Mouse (Mus musculus) CH12.LX (cell line): ENCODE results near the gene Chaf1a. TPM values are rescaled to one million over a fixed set of nuclear protein-coding genes. Genes with fewer than 3 reads are reported as not detected.

ENCODE experiments used
- DNase-seq: peaks from one replicate; pipeline ENCODE4 v3.0.0-alpha.2; 2013; ENCODE audit errors: extremely low read depth
- H3K27ac ChIP-seq: 2 replicates; pipeline ENCODE4 v1.5.1; 2012; ENCODE audit warnings: low read depth, mild to moderate bottlenecking, control low read depth, moderate library complexity; ENCODE audit not compliant: insufficient read depth
- H3K27me3 ChIP-seq: replicated peaks from 2 replicates; pipeline ENCODE3; 2012; ENCODE audit warnings: inconsistent platforms
- H3K36me3 ChIP-seq, 2 experiments: replicated peaks in 1 of 2; 2 replicates each; pipeline versions ENCODE3 to v1.6.1; 2012; ENCODE audit warnings: inconsistent platforms in 1 of 2, low read length in 1 of 2, mild to moderate bottlenecking in 1 of 2, mixed read lengths in 1 of 2, moderate library complexity in 1 of 2; ENCODE audit not compliant: control insufficient read depth in 1 of 2, insufficient read depth in 1 of 2
- H3K4me1 ChIP-seq, 2 experiments: 2 replicates each; pipeline ENCODE4 v1.6.1; 2012; ENCODE audit warnings: inconsistent platforms in 1 of 2, moderate library complexity in 1 of 2; ENCODE audit not compliant: insufficient read depth in 2 of 2, control insufficient read depth in 1 of 2
- H3K4me2 ChIP-seq: 2 replicates; pipeline ENCODE4 v1.6.1; 2012; ENCODE audit warnings: low read depth, mild to moderate bottlenecking, control low read depth; ENCODE audit not compliant: poor library complexity, insufficient read depth, severe bottlenecking
- H3K4me3 ChIP-seq, 3 experiments: fragments of 150-350 bp in 1 of 3; sonication (generic) in 1 of 3; replicated peaks in 1 of 3; 2 replicates each; pipeline versions ENCODE3 to v1.5.1; 2011 to 2012; ENCODE audit warnings: low read depth in 2 of 3, low read length in 2 of 3, mild to moderate bottlenecking in 2 of 3, moderate library complexity in 2 of 3, control low read depth in 1 of 3, improper control_type of control experiment in 1 of 3, inconsistent platforms in 1 of 3, mixed read lengths in 1 of 3; ENCODE audit not compliant: poor library complexity in 1 of 3
- H3K79me2 ChIP-seq: replicated peaks from 2 replicates; pipeline ENCODE4 v1.6.1; 2012; ENCODE audit warnings: mild to moderate bottlenecking, moderate library complexity; ENCODE audit not compliant: control insufficient read depth, poor library complexity, insufficient read depth, severe bottlenecking; ENCODE audit errors: extremely low read depth
- H3K9ac ChIP-seq: 2 replicates; pipeline ENCODE4 v1.6.1; 2012; ENCODE audit warnings: low read depth, mild to moderate bottlenecking, control low read depth, moderate library complexity; ENCODE audit not compliant: insufficient read depth
- H3K9me3 ChIP-seq: replicated peaks from 2 replicates; pipeline ENCODE3; 2012; ENCODE audit warnings: low read length, inconsistent platforms, mixed read lengths
- CTCF ChIP-seq, 2 experiments: IDR thresholded peaks in 1 of 2; conservative IDR thresholded peaks in 1 of 2; 2 replicates each; pipeline ENCODE4 v1.5.1; 2011 to 2012; ENCODE audit warnings: low read depth in 2 of 2, low read length in 2 of 2, improper control_type of control experiment in 1 of 2, inconsistent platforms in 1 of 2, mild to moderate bottlenecking in 1 of 2, moderate library complexity in 1 of 2
- E2F4 ChIP-seq: IDR thresholded peaks from 2 replicates; pipeline ENCODE4 v1.6.1; 2011; ENCODE audit warnings: low read depth, low read length, improper control_type of control experiment; ENCODE audit not compliant: insufficient replicate concordance
- EP300 ChIP-seq: IDR thresholded peaks from 2 replicates; pipeline ENCODE4 v1.6.1; 2011; ENCODE audit warnings: low read length, improper control_type of control experiment
- JUND ChIP-seq: conservative IDR thresholded peaks from 2 replicates; pipeline ENCODE4 v1.6.1; 2011; ENCODE audit warnings: low read depth, low read length, improper control_type of control experiment
- MAFK ChIP-seq: IDR thresholded peaks from 2 replicates; pipeline ENCODE4 v1.6.1; 2011; ENCODE audit warnings: low read length, improper control_type of control experiment; ENCODE audit not compliant: insufficient replicate concordance
- NRF1 ChIP-seq: IDR thresholded peaks from 2 replicates; pipeline ENCODE4 v1.6.1; 2014; ENCODE audit warnings: low read depth, mild to moderate bottlenecking, inconsistent platforms, low read length, improper control_type of control experiment, moderate library complexity
- TBP ChIP-seq: conservative IDR thresholded peaks from 2 replicates; pipeline ENCODE4 v1.6.1; 2011; ENCODE audit warnings: low read depth, low read length, improper control_type of control experiment
- USF2 ChIP-seq: conservative IDR thresholded peaks from 2 replicates; pipeline ENCODE4 v1.6.1; 2011; ENCODE audit warnings: low read depth, low read length, improper control_type of control experiment
- ZMIZ1 ChIP-seq: IDR thresholded peaks from 2 replicates; pipeline ENCODE4 v1.6.1; 2012; ENCODE audit warnings: low read depth, mild to moderate bottlenecking, inconsistent platforms, low read length, improper control_type of control experiment
- ZNF384 ChIP-seq: IDR thresholded peaks from 2 replicates; pipeline ENCODE4 v1.6.1; 2012; ENCODE audit warnings: low read depth, low read length, improper control_type of control experiment, inconsistent platforms
- dilution Hi-C: fragments of 300-500 bp; cut with MboI; formaldehyde crosslinking; loops from 2 replicates; pipeline ENCODE4 v1.14.3; 2020; ENCODE audit warnings: low sequenced_read_pairs; ENCODE audit not compliant: extremely low pct_unique_long_range_greater_than_20kb, extremely low pct_ligation_motif_present
- in situ Hi-C: fragments of 300-500 bp; cut with MboI; formaldehyde crosslinking; loops from 3 replicates; pipeline ENCODE4 v1.14.3; 2019; ENCODE audit warnings: low sequenced_read_pairs, low pct_ligation_motif_present, low pct_unique_long_range_greater_than_20kb, mixed read lengths
- polyA plus RNA-seq: library from polyadenylated mRNA; unstranded; fragments of >175 nt; gene quantifications from 2 replicates; pipeline ENCODE4 v1.2.1, GENCODE M21; 2012; ENCODE audit warnings: low read depth; ENCODE audit not compliant: insufficient read length
- total RNA-seq, 2 experiments: library from RNA; depleted of rRNA; stranded (reverse); fragments of 300-350 nt in 1 of 2; fragments of >200 nt in 1 of 2; gene quantifications; 2 replicates each; pipeline ENCODE4 v1.2.3; 2012 to 2014

Gene Chaf1a
- total and polyA plus RNA-seq, 3 experiments, result 18.4 to 97.1 (median 39.3) TPM

DNA sequence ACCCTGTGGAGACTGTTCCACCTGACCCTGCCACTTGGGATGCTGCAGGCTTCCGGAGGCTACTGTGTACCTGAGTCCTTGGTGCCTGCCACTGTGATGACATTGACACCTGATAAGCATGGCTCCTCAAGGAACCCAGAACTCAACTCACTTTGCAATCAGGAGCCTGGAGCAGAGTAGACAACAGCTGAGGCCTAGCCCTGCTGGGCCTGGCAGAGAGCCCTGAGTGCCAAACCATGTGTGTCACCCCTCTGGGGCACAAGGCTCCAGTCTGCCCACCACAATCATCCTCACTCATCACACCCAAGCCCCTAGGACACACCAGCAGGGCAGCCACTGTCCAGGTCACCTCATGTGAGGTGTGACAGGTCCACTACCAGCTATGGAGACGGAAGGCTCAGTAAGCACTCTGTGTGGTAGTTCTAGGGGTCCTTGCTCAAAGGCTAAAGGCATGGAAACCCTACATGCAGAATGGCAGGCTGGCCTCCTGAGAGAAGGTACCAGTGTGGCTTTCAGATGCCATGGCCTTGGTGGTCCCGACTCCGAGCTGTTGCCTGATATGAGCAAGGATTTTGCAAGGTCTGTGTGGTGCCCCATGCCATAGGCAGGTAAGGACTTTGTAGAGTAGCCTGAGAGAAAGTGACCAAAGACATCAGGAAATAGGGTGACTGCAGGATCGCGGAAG, 19.7 kb upstream of the Chaf1a start:
- Histone ChIP-seq H3K9me3 (no peaks in the 10 kb centered on the region), H3K4me2 (no peak overlapping the region), H3K4me1 (peaks cover 29 to 59% of the 10 kb centered on the region in 2 experiments), H3K27me3 (no peaks in the 10 kb centered on the region), H3K27ac (no peak overlapping the region), H3K4me3 (no peak overlapping the region), H3K36me3 (peaks cover 49 to 89% of the 10 kb centered on the region in 2 experiments), H3K9ac (no peak overlapping the region), H3K79me2 (peaks cover 13% of the 10 kb centered on the region)
- in situ Hi-C loops, result no loop called here
- no peak for DNase-seq
- TF ChIP-seq EP300 (no peak), ZMIZ1 (0 out of 2 replicates have a peak, but pooled peaks have one; percentile 19), TBP (no peak), MAFK (no peak), USF2 (no peak), ZNF384 (no peak)
- dilution Hi-C loops, result no loop called here

DNA sequence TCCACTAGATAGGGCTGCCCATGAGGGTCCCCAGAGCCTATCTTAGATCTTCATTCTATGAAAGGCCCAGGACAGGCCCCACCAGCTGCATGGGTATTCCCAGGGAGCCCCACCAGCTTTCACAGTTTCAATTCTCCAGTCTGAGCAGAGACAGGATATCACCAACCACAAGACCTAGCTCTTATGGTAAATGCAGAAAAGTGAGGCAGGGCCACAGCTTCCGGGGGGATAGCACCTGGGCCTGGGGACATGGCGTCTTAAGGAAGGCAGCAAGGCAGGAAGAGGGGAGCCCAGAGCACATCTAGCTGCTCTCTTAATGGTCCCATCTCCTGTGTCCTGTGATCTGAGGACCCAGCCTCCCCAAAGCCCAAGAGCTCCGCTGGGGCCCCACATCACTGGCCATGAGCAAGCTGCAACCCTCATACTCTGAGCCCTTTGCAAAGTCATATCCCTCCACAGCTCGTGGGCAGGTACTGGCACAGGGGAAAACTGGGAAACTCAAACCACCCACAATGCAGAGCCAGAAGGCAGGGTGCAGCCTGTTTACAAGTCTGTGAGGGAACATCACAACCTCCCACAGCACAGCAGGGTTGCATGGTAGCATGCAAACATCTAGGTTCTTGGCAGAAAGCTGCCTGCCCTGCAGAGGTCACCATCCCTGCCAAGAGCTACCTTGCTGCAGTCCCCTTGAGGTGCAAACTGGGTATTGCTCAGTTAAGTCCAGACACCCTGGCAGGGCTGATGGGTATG, 18.9 kb upstream of the Chaf1a start:
- no peaks in the 10 kb centered on the region for H3K9me3 ChIP-seq
- H3K4me1 ChIP-seq, result peaks cover 29 to 67% of the 10 kb centered on the region in 2 experiments
- peaks cover 15% of the 10 kb centered on the region for H3K79me2 ChIP-seq
- peaks cover 41 to 88% of the 10 kb centered on the region in 2 experiments for H3K36me3 ChIP-seq
- no peaks in the 10 kb centered on the region for H3K27me3 ChIP-seq
- H3K9ac ChIP-seq, result no peak overlapping the region
- in situ Hi-C loops, result no loop called here
- no peak for DNase-seq
- H3K4me3 ChIP-seq, result no peak overlapping the region
- H3K4me2 ChIP-seq, result no peak overlapping the region
- dilution Hi-C loops, result no loop called here
- H3K27ac ChIP-seq, result no peak overlapping the region
- peak in 1 of 2 experiments; percentile 10; a peak in 1 of 4 replicates for TF ChIP-seq CTCF (conservative IDR thresholded peaks at IDR 0.05 in 1 of 2, IDR thresholded peaks at IDR 0.05 in 1 of 2; ENCODE audit: low read depth in 2 of 2, low read length in 2 of 2)
- TF ChIP-seq NRF1, result no peak

DNA sequence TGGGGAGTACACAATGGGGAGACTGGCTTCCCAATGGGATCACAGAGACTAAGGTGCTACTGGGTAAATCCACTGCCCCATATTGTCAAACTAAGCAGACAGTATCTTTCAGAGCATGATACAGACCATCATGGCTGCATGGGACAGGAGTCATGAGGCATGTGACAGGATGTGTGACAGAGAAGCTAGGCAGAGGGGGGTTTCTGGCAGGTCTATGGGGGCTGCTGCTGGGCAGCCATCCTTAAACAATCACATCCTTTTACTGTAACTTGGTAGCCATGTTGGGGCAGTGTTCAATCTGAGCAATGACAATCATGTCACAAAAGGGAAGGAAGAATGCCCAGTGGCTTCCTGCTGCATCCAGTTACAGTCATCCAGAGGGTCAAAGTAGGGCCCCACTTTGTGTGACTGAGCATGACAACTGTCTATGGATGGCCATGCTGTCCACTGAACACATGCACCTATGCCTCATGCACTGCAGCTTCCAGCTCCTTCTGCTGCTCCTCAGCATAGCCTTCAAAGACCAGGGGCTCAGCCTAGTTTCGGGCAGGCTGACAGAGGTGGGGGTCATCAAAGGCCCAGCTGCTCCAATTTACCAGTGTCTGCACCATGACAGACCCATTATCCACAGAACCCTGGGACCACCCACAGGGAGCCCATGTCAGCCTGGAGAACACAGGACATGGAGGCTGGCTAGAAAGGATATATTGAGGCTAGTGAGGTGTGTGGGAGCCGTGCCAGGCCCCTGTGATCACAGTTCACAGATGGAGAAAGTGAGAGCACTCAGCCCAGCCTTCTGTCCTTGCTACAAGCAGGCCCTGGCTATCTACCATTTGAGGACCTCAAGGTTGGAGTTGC, 17.9 kb upstream of the Chaf1a start:
- H3K27me3 ChIP-seq, result no peaks in the 10 kb centered on the region
- H3K36me3 ChIP-seq, result peaks cover 33 to 88% of the 10 kb centered on the region in 2 experiments
- H3K4me3 ChIP-seq, result no peak overlapping the region
- dilution Hi-C loops, result no loop called here
- DNase-seq, result no peak
- peaks cover 31 to 77% of the 10 kb centered on the region in 2 experiments for H3K4me1 ChIP-seq
- H3K79me2 ChIP-seq, result peaks cover 21% of the 10 kb centered on the region
- in situ Hi-C loops, result no loop called here
- no peak overlapping the region for H3K4me2 ChIP-seq
- H3K9ac ChIP-seq, result no peak overlapping the region
- no peak for TF ChIP-seq JUND
- TF ChIP-seq E2F4, result no peak
- TF ChIP-seq ZNF384, result no peak
- peak overlapping the region; percentile 26 for H3K27ac ChIP-seq
- H3K9me3 ChIP-seq, result no peaks in the 10 kb centered on the region
